Mouse (Mus musculus): Measurements from ENCODE around the gene Lrp1. TPM values are rescaled to one million over a fixed set of nuclear protein-coding genes. Genes with fewer than 3 reads are reported as not detected.
A peak's percentile ranks its signal among the peaks of the same experiment; 100 is the strongest.

Lrp1 gene
- total RNA-seq, 2 experiments from 2014 or later: 192 to 251 TPM

DNA sequence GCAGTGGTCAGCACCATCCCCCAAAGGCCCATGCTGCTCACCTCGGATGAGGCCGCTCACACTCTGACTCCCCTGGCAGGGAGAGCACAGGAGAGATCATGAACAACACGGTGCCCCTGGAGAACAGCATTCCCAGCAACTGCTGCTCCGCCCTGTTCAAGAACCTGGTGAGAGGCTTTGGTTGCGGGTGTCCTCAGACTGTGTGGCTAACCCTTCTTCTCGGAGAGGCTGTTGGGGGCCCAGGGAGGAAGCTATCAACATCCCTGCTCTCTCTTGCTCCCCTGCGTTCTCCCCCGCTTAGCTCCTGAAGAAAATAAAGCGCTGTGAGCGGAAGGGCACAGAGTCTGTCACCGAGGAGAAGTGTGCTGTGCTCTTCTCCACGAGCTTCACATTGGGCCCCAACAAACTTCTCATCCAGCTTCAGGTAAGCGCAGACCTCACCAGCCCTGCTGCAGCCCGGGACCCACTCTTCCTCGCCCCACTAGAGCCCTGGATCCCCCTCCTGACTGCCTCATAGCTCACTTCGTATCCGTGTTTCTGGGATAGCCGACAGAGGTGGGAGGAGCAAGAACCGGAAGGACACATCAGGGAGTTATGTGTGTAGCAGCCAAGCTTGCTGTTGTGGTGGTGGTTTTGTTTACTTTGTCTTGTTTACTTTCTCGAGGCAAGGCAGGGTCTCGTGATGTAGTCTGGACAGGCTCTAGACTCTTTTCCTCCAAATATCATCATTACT is 32.1 kb upstream of the Lrp1 start:
- no peak for DNase-seq

GRCm38 (mm10) chr10:127645791-127646190 is 24.8 kb upstream of the Lrp1 start:
- no peak for DNase-seq

DNA sequence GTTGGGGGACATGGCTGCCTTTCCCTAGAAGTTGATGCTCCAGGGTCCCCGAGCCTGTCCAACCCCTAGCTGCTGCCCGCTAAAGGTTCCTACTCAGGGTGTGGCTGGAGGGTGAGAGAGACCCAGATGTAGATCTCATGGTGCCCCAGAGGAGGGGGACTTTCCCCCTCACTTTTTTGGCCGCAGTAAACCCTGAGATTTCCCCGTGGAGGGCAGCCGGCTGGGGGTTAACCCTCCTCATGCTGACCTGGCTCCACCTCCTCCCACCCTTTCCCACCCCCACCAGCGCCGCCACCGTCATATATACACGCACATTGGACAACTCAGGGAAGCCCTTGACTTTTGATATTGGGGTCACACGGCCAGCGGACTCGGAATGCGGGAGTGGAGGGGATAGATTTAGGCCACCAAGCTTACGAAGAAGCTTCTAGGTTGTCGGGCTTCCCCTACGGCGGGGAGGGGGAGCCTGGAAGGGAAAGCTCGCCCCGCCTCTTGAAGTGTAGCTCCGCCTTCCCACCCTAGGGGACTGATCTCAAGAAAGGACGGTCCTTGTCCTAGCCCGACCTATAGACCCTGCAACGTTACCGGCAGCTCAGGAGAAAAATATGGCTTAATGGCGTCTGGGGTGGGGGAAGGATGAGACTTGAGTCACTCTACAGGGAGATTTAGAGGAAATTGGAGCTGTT is 22.7 kb upstream of the Lrp1 start:
- DNase-seq: peak; percentile 88 to 91

DNA sequence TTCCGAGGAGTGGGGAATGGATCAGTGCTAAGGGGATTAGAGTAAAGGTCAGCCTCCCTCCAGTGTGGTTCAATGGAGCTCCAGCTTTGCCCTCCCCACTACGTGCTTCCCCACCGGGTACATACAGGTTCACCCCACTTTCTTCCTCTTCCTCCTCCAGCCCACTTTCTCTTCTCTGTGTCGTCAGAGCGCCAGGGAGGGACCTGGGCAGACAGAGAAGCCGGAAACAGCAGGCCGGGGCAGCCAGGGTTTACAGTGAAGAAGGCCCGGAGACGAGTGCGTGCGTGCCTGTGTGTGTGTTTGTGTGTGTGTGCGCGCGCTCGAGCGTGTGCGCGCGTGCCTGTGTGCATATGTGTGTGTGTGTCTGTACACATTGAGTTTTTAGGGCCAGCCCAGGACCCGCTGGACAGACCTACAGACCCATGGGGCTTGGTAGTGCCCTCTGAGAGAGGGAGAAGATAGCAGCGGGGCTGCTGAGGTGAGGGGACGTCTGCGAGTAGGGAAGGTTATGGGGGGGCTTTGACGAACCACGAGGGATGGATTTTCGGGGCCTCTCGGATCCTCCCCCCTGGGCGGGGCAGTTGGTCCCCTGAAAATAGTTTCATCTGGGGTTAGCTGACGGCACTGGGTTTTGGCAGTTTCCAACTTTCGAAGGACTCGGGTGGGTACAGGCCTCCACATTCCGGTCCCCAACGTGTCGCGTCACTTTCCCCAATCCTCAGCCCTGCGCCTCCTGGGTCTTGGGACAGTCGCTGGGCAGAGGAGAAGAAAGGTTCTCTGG is 22.0 kb upstream of the Lrp1 start, which contains the start of gene Stat6:
Gene Stat6, plus strand, starts transcription at position 215 of the 781 bp plus-strand sequence.
- DNase-seq: peak; percentile 86 to 89

GRCm38 (mm10) chr10:127641861-127642771 is 21.2 kb upstream of the Lrp1 start:
- peak; percentile 93 to 97 for DNase-seq

- no peak for DNase-seq
These were observed 19.5 kb upstream of the Lrp1 start for GRCm38 (mm10) chr10:127640421-127640820.

DNA sequence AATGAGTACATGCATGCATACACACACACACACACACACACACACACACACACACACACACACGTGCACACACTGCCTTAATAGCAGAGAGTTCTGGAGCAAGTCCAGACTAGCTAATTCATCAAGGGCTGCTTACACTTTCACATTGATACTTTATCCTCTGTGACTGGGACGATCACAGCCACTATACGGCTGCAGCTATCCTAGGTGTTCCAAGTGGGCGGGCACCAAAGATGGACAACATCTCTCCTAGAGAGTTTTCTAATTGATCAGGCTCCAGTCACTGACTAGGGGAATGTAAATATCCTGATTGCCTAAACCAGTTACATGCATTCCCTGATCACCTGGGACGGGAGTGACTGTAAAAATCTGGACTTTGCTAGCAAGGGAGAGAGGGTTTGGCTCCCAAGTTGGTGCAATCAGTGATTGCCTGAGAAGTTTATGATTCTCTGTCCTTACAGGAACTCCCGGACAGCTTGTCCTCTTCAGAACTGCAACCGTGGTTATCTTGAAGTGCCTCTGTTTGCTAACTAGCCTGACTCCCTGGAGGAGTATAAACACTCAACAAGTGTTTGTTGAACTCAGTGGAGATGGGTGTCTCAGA is 11.8 kb upstream of the Lrp1 start:
- DNase-seq: no peak

DNA sequence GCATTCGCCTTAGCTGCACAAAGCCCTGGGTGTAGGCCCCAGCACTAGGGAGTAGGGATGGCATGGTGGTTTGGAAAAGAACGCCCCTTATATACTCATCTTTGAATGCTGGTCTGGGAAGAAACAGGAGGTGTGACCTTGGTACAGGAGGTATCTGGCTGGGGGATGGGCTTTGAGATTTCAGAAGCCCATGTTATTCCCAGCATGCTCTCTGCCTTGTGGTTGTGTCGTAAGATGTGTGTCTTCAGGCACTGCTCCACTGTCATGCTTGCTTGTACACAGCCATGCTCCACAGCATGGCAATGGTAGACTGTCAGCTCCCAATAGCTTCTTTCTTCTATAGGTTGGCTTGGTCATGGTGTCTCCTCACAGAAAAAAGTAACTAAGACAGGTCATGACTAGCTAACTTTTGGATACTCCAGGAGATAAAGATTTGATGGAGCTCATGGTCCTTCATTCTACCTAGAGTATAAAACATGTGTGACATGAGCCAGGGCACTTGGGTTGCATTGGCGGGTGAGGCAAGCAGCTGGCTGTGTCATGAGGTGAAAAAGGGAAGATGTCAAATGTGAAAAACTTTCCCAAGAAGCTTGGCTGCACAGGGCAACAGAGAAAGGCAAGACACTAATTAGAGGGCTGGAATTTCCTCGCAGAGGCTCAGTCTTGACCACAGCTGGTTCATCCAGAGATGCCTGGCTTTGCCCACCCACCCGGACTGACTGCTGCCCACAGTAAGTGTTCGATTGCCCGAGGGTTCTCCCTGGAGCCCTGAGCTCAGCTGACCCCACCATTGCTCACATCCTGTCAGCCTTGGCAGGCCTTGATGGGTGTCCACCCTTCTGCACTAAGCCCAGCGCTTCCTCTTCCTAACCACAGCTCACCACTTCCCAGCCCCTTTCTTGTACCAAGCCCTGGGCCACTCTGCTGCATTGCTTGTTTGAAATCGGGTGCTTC is 10.6 kb upstream of the Lrp1 start:
- peak in 1 of 2 experiments; percentile 30 for DNase-seq

DNA sequence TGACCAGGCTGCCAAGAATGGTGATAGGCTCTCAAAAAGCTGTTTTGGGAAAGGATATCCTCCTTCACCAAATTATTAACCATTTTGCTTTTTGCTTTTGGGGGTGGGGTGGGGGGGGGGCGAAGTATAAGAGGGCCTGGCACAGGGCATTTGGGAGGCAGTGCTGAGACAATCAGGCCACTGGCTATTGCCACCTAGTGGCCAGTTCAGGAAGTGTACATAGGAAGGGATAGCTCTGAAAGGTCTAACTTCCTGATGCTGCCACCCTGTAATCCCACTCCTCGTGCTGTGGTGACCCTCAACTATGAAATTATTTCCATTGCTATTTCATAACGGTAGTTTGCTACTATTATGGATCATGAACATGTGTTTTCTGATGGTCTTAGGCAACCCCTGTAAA is 5.5 kb upstream of the Lrp1 start:
- peak in 1 of 2 experiments; percentile 46 for DNase-seq

DNA sequence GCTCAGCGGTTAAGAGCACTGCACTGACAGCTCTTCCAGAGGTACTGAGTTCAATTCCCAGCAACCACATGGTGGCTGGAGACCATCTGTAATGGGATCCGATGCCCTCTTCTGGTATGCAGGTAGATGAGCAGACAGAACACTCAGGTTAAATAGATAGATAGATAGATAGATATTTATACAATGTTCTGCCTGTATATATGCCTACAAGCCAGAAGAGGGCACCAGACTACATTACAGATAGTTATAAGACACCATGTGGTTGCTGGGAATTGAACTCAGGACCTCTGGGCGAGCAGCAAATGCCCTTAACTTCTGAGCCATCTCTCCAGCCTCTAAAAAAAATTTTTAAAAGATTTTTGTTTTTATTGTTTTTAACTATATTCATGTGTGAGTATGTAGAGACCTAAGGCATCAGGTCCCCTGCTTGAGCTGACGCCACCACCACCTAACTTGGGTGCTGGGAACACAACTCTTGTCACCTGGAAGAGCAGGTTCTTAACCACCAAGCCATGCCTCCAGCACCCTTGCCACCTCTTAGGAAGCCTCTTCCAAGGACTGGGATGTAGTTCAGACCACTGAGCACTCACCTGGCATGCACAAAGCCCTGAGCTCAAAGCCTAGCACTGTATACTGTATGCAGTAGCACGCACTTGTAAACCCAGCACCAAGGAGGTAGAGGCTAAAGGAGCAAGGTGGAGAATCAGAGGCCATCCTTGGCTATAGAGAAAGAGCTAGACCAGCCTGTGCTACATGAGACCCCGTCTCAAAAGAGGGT is 2.7 kb upstream of the Lrp1 start:
- no peak for DNase-seq

DNA sequence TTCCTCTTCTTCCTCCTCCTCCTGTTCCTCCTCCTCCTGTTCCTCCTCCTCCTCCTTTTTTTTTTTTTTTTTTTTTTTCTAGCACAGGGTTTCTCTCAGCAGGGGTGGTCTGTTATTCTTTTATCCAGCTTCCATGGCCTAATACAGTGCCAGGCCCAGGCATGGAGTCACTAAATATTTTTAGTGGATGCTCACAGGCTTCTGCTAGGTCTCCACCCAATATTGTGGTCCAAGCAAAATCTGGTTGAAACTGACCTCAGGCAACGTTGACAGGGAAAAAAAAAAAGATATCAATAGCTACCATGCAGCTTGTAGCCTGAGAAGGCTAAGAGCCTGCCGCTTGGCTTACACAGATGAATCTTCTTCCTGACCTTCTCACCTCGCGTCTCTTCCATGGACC is 1.7 kb upstream of the Lrp1 start:
- no peak for DNase-seq

- DNase-seq: peak; percentile 85 to 86
These were observed 1.1 kb upstream of the Lrp1 start for GRCm38 (mm10) chr10:127622057-127622392.

DNA sequence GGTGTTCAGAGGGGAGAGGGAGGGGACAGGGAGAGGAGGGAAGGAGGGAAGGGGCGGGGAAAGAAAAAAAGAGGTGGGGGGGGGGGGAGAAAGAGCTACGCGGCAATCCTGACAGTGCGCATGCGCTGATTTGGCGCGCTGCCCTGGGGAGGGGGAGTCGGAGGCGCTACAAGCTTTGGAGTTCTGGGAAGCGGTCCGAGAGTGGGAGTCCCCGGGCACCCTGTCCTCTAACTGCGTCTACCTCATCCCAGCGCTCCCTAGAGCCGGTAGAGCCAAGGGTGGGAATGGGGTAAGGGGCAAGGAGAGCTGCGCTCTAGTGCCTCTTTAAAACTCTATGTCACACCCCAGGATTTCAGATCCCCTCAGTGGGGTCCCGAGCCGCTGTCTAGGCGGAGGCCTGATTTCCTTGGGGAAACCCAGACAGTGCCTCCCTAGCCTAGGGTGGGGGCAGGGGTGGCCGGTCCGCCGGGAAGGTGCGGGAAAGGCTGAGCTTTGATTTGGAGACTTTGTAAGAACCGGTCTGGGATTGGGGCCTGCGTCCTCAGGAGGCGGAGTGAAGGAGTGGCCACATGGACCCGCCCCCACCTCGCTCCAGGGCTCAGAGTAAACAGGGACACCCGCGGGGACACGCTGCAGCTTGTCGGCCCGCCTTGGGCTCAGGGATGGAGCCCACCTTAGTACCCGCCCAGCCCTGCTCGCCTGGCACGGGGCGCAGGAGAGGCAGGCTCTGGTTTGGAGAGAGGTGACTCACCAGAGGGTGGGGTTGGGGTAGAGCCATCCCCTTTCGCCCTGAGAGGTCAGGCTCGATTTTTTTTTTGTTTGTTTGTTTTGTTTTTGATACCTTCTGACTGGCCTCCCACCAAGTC is 476 bp upstream of the Lrp1 start:
- DNase-seq: peak; percentile 92 to 93

- peak in 1 of 2 experiments; percentile 40 for DNase-seq
These were observed 975 bp downstream of the Lrp1 start for GRCm38 (mm10) chr10:127619941-127620405.

DNA sequence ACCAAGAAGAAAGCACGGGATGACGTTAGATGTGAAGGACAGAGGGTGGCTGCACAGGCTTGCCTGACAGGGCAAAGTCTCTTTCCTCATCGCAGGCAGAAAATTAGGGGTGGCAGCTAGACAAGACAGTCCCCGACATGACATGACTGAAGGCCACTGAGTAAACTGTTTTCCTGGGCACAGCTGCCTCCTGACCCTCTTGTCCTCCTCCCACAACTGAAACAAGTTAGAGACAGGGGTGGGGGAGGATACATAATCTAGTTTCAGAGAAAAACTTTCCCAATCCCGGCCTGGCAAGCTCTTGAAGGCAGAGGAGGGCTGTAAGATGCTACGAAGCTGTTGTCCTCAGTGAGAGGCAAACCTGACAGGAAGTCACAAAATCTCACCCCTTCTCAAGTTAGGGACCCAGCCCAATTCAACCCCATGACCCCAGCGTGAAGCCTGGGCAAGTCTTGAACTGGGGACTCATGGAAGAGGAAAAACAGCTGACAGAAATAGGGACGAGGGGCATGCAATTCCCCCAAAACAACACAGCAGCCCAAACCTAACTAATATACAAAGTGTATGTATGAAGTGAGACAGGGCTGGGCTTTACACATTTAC is 1.7 kb downstream of the Lrp1 start:
- DNase-seq: peak in 1 of 2 experiments; percentile 24

DNA sequence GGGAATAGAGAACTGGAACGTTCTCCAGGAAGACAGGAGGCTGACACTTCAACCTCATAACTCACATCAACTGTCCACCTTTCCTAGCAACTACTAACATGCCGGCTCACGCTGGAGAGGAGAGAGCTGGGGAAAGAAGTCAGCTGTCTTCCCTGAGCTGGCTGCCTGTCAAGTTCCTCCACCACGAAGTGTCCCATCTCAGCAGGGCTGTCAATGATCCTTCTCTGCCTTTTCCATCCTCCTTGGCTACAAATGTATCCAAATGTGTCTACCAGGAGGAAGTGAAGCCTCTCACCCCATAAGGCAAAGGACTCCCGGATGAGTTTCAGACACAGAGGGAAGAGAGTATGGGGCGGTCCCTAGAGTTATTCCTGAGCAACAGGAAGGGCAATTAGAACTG is 2.8 kb downstream of the Lrp1 start:
- peak; percentile 40 to 41 for DNase-seq

DNA sequence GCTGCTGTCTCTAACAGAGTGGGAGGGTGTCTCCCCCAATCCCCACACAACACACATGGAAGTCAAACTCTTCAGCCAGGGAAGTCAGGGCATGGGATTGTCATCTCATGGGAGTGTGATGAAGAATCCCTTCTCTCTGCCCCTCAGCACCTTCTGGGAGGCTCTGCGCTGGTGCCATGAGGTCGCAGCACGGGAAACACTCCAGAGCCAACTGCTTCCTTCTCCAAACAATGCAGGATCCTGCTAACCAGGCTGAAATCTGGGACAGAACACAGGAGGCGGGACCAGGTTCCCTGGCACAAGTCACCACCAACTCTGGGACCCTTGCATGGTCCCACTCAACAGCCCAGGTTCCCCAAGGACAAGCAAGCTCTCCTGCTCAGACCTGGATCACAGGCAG is 3.7 kb downstream of the Lrp1 start:
- peak in 1 of 2 experiments; percentile 28 for DNase-seq

- DNase-seq: peak in 1 of 2 experiments; percentile 65
These were observed 4.7 kb downstream of the Lrp1 start for GRCm38 (mm10) chr10:127616261-127616679.

All from adrenal gland, postnatal 36 days (tissue).